Mouse (Mus musculus): Measurements from ENCODE around the gene Ccser2. TPM values are rescaled to one million over a fixed set of nuclear protein-coding genes. Genes with fewer than 3 reads are reported as not detected.
A peak's percentile ranks its signal among the peaks of the same experiment; 100 is the strongest.

Gene Ccser2
- 6.4 and 12.8 TPM in 2 replicates for polyA plus RNA-seq (2012; rRNA removed)

DNA sequence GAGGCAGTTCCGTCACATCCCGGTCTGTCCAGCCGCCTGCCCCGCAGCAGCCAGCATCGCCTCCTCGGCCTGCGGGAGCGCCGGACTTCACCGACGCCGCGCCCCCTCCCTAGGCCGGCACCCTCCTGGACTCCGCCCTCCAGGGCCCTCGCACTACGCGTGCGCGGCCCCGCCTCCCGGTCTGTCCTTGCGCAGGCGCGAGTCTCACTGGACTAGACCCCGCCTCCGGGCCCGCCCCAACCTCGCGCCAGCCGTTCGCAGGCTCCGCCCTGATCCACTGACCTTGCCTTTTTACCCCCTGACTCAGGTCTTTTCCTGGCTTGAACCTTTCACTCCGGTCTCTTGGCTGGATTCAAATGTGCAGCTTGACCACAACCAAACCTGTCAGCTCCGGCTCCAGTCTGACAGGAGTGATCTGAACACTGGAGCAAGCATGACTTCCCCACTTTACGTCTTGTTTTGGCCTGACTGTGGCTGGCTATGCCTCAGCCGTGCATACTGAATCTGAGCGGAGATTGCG, at the start of gene Ccser2:
Gene Ccser2 (minus strand): TSS at position 150 of the 520 bp plus-strand sequence.
- peak within 1 kb of the TSS; percentile 89 for H3K27ac ChIP-seq (ENCODE audit: insufficient read depth, low read depth, low read length)
- 1% methylated on average over 35 of the region's 39 CpGs for WGBS
- peak within 1 kb of the TSS; percentile 98 for H3K4me3 ChIP-seq (ENCODE audit: low read depth, low read length)
- H3K4me1 ChIP-seq (ENCODE audit: control insufficient read depth, insufficient read depth, insufficient read length, low read length): peaks cover 17% of the 10 kb centered on the region; the same call in 1 of the 2 replicates
- peak; percentile 65; the same call in 1 of the 2 replicates for TF ChIP-seq POLR2A (IDR thresholded peaks at IDR 0.05; ENCODE audit: low read depth, low read length)
- no peak for TF ChIP-seq CTCF (IDR thresholded peaks at IDR 0.05; ENCODE audit: extremely low read depth, insufficient read length, insufficient replicate concordance, low read depth, low read length)
- H3K27me3 ChIP-seq (ENCODE audit: control insufficient read depth, insufficient read depth, low read length): no peaks in the 10 kb centered on the region
- no peaks in the 10 kb centered on the region for H3K36me3 ChIP-seq (ENCODE audit: control insufficient read depth, insufficient read depth, low read length)

DNA sequence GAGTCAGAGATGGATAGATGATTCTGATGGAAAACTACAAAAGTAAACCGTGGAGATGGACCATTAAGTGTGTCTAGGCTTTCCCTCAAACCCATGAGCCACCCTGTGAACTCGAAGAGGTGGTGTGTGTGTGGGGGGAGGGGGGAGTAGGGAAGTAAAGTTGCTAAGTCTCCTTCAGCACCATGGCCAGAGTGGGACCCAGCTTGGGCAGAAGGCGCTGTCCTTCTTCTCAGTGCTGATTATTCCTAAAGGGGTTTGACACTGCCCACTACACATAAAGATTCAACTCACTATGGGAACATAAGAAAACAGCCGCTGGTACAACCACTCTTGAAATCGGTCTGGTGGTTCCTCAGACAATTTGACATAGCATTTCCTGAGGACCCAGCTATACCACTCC, 47.3 kb upstream of the Ccser2 start:
- H3K36me3 ChIP-seq (ENCODE audit: control insufficient read depth, insufficient read depth, low read length): no peaks in the 10 kb centered on the region
- no peaks in the 10 kb centered on the region for H3K27me3 ChIP-seq (ENCODE audit: control insufficient read depth, insufficient read depth, low read length)
- H3K4me3 ChIP-seq (ENCODE audit: low read depth, low read length): no peak overlapping the region
- H3K27ac ChIP-seq (ENCODE audit: insufficient read depth, low read depth, low read length): no peak overlapping the region
- TF ChIP-seq CTCF (IDR thresholded peaks at IDR 0.05; ENCODE audit: extremely low read depth, insufficient read length, insufficient replicate concordance, low read depth, low read length): no peak
- TF ChIP-seq POLR2A (IDR thresholded peaks at IDR 0.05; ENCODE audit: low read depth, low read length): no peak
- WGBS: 32% methylated on average over 5 of the region's 5 CpGs
- H3K4me1 ChIP-seq (ENCODE audit: control insufficient read depth, insufficient read depth, insufficient read length, low read length): no peaks in the 10 kb centered on the region

DNA sequence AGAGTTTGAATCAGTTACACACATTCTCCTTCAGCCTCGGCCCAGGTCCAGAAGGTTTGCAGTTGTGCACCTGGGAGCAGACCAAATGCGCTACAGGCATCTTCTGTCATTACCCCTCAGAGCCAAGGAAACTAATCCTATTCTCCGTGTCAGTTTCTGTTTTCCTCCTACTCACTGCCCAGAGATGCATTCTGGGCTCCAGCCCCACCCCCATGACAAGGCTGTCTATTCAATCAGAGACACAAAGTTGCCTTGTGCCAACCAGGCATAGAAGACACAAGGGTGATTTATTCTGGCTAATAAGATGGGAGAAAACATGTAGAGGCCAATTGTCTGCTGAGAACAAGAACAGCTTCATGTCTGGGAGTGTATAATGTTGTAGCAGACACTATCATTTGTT, 45.1 kb upstream of the Ccser2 start:
- WGBS: 49% methylated on average over 3 of the region's 3 CpGs
- H3K4me3 ChIP-seq (ENCODE audit: low read depth, low read length): no peak overlapping the region
- no peaks in the 10 kb centered on the region for H3K4me1 ChIP-seq (ENCODE audit: control insufficient read depth, insufficient read depth, insufficient read length, low read length)
- TF ChIP-seq CTCF (IDR thresholded peaks at IDR 0.05; ENCODE audit: extremely low read depth, insufficient read length, insufficient replicate concordance, low read depth, low read length) (no peak), POLR2A (IDR thresholded peaks at IDR 0.05; ENCODE audit: low read depth, low read length) (no peak)
- no peak overlapping the region for H3K27ac ChIP-seq (ENCODE audit: insufficient read depth, low read depth, low read length)
- H3K36me3 ChIP-seq (ENCODE audit: control insufficient read depth, insufficient read depth, low read length): no peaks in the 10 kb centered on the region
- H3K27me3 ChIP-seq (ENCODE audit: control insufficient read depth, insufficient read depth, low read length): no peaks in the 10 kb centered on the region

DNA sequence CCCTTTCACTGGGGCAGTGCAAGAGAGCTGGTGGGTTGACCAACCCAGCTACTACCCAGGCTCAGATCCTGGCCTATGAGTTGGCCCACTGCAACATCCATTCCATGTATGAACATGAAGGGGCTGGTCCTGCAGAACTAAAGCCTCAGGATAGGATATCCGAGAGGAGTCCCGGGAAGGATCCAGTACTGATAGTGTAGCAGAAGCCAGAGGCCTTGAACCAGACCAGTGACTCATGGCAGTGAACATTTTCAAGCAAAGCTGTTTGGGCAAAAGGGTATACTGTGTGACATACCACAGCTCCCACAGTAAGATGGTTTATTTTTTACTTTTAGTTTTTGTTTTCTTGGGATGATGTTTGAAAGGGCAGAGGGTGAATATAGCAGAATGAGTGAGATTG, 41.1 kb upstream of the Ccser2 start:
- H3K27ac ChIP-seq (ENCODE audit: insufficient read depth, low read depth, low read length): no peak overlapping the region
- 0 out of 2 replicates have a peak, but pooled peaks cover 2% of the 10 kb centered on the region for H3K4me1 ChIP-seq (ENCODE audit: control insufficient read depth, insufficient read depth, insufficient read length, low read length)
- 87% methylated on average over 2 of the region's 2 CpGs for WGBS
- H3K4me3 ChIP-seq (ENCODE audit: low read depth, low read length): no peak overlapping the region
- no peaks in the 10 kb centered on the region for H3K36me3 ChIP-seq (ENCODE audit: control insufficient read depth, insufficient read depth, low read length)
- TF ChIP-seq CTCF (IDR thresholded peaks at IDR 0.05; ENCODE audit: extremely low read depth, insufficient read length, insufficient replicate concordance, low read depth, low read length) (no peak), POLR2A (IDR thresholded peaks at IDR 0.05; ENCODE audit: low read depth, low read length) (no peak)
- H3K27me3 ChIP-seq (ENCODE audit: control insufficient read depth, insufficient read depth, low read length): no peaks in the 10 kb centered on the region

DNA sequence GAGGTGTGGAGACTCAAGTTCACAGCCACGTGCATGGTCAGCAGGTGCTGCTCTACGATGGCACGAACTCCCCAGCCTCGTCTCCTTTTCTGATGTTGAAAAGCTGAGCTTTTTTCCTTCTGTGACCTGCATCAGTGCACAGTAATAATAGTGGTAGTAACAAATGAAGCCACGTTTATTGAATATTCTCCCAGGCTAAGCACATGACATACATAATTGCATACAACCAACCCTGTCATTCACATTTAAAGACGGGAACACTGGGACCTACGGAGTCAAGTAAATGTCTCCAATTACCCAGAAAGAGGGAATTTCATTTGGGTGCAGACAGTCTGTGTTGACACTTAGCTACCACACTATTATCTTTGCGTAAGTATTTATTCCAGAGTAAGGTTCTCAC, 37.9 kb upstream of the Ccser2 start:
- Histone ChIP-seq H3K36me3 (ENCODE audit: control insufficient read depth, insufficient read depth, low read length) (no peaks in the 10 kb centered on the region), H3K27me3 (ENCODE audit: control insufficient read depth, insufficient read depth, low read length) (no peaks in the 10 kb centered on the region), H3K27ac (ENCODE audit: insufficient read depth, low read depth, low read length) (no peak overlapping the region), H3K4me1 (ENCODE audit: control insufficient read depth, insufficient read depth, insufficient read length, low read length) (0 out of 2 replicates have a peak, but pooled peaks cover 2% of the 10 kb centered on the region), H3K4me3 (ENCODE audit: low read depth, low read length) (no peak overlapping the region)
- no peak for TF ChIP-seq CTCF (IDR thresholded peaks at IDR 0.05; ENCODE audit: extremely low read depth, insufficient read length, insufficient replicate concordance, low read depth, low read length)
- no peak for TF ChIP-seq POLR2A (IDR thresholded peaks at IDR 0.05; ENCODE audit: low read depth, low read length)
- WGBS: 78% methylated on average over 8 of the region's 8 CpGs

DNA sequence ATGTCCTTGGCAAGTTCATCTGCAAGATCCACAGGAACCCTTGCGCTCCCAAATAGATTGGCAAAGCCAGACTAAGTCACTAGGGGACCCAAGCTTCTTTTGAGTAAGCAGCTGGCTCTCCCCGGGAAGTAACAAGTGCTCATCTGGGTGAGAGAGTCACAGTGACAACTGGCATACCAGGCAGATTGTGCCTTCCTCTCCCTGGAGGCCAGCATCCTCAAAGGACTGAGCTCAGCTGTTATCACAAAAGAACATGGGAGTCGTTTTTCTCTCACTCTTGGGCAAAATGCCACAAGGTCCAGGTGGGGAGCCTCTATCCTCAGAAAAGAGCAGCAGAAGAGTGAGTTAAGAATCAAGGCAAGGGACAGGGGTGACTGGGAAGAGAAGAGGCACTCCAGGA, 37.3 kb upstream of the Ccser2 start:
- Histone ChIP-seq H3K36me3 (ENCODE audit: control insufficient read depth, insufficient read depth, low read length) (no peaks in the 10 kb centered on the region), H3K4me1 (ENCODE audit: control insufficient read depth, insufficient read depth, insufficient read length, low read length) (peaks cover 4% of the 10 kb centered on the region; the same call in 1 of the 2 replicates), H3K27ac (ENCODE audit: insufficient read depth, low read depth, low read length) (no peak overlapping the region), H3K27me3 (ENCODE audit: control insufficient read depth, insufficient read depth, low read length) (no peaks in the 10 kb centered on the region), H3K4me3 (ENCODE audit: low read depth, low read length) (no peak overlapping the region)
- 24% methylated on average over 3 of the region's 3 CpGs for WGBS
- no peak for TF ChIP-seq CTCF (IDR thresholded peaks at IDR 0.05; ENCODE audit: extremely low read depth, insufficient read length, insufficient replicate concordance, low read depth, low read length)
- no peak for TF ChIP-seq POLR2A (IDR thresholded peaks at IDR 0.05; ENCODE audit: low read depth, low read length)

DNA sequence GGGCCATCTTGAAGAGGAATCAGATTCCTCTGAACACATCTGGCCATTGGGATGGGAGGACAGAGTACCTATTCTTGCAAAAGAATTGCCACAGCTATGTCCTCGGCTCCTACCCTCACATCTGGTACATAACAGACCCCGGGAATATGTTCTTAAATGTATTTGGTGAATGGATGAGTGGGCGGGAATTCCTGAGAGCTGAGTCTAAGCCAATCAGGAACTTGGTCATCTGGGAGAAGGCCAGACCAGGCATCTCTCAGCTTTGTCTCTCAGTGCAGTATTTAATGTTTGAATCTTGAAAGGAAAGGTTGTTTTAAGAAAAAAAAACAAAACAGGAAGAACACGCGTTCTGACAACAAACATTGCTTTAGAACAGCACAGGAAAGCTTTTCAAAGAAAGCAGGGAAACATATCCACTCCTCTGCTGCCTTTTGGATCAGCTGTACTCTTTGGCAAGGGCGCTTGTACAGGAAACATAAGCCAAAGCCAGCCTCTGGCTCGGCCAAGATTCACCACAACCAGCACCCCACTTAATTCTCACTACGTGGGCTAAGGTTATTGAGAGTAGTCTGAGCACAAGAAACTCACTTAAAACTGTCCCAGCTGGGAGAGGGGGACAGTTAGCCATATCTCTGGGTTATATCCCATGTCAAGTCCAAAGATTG, 35.0 kb upstream of the Ccser2 start:
- no peak for TF ChIP-seq CTCF (IDR thresholded peaks at IDR 0.05; ENCODE audit: extremely low read depth, insufficient read length, insufficient replicate concordance, low read depth, low read length)
- TF ChIP-seq POLR2A (IDR thresholded peaks at IDR 0.05; ENCODE audit: low read depth, low read length): no peak
- H3K4me3 ChIP-seq (ENCODE audit: low read depth, low read length): no peak overlapping the region
- H3K27me3 ChIP-seq (ENCODE audit: control insufficient read depth, insufficient read depth, low read length): no peaks in the 10 kb centered on the region
- 78% methylated on average over 8 of the region's 8 CpGs for WGBS
- no peak overlapping the region for H3K27ac ChIP-seq (ENCODE audit: insufficient read depth, low read depth, low read length)
- H3K4me1 ChIP-seq (ENCODE audit: control insufficient read depth, insufficient read depth, insufficient read length, low read length): peaks cover 4% of the 10 kb centered on the region; the same call in 1 of the 2 replicates
- H3K36me3 ChIP-seq (ENCODE audit: control insufficient read depth, insufficient read depth, low read length): no peaks in the 10 kb centered on the region
